Mouse (Mus musculus) T-cell, adult 2 months (primary cell): ENCODE measurements around the gene Golga5.
"Not testable (repeated sequence)": the region's sequence is repeated elsewhere in the genome, so short reads cannot be mapped to it uniquely, and the experiment has no call there.

ENCODE experiments used
- DNase-seq: peaks from one replicate; pipeline ENCODE4 v3.0.0; 2022; ENCODE audit warnings: low spot score

Gene Golga5

GRCm38 (mm10) chr12:102445436-102445835 lies 23.5 kb upstream of the Golga5 start:
- no peak for DNase-seq

GRCm38 (mm10) chr12:102450437-102450836 lies 18.5 kb upstream of the Golga5 start:
- no peak for DNase-seq

GRCm38 (mm10) chr12:102451126-102451851 lies 17.6 kb upstream of the Golga5 start:
- peak; percentile 24 for DNase-seq

- no peak for DNase-seq
Measured at GRCm38 (mm10) chr12:102453581-102453980, 15.4 kb upstream of the Golga5 start.

GRCm38 (mm10) chr12:102456467-102457193 lies 12.3 kb upstream of the Golga5 start:
- DNase-seq, result peak; percentile 40

- DNase-seq, result no peak
Measured at GRCm38 (mm10) chr12:102460014-102460413, 8.9 kb upstream of the Golga5 start.

GRCm38 (mm10) chr12:102461177-102461576 lies 7.8 kb upstream of the Golga5 start:
- DNase-seq, result peak; percentile 31

- DNase-seq, result no peak
Measured at GRCm38 (mm10) chr12:102464650-102465049, 4.3 kb upstream of the Golga5 start.

GRCm38 (mm10) chr12:102468136-102468535 lies 799 bp upstream of the Golga5 start:
- DNase-seq, result no peak

GRCm38 (mm10) chr12:102474411-102474810 lies 5.5 kb downstream of the Golga5 start:
- no peak for DNase-seq

GRCm38 (mm10) chr12:102480481-102480880 lies 11.5 kb downstream of the Golga5 start:
- DNase-seq, result no peak

- no peak for DNase-seq
Measured at GRCm38 (mm10) chr12:102484946-102485345, 16.0 kb downstream of the Golga5 start.

GRCm38 (mm10) chr12:102491911-102492310 lies 23.0 kb downstream of the Golga5 start:
- no peak for DNase-seq

GRCm38 (mm10) chr12:102495754-102496153 lies 26.8 kb downstream of the Golga5 start:
- DNase-seq, result not testable (repeated sequence)

GRCm38 (mm10) chr12:102497905-102498304 lies 29.0 kb downstream of the Golga5 start:
- DNase-seq, result no peak

- DNase-seq, result no peak
Measured at GRCm38 (mm10) chr12:102498726-102499125, 29.8 kb downstream of the Golga5 start.

- DNase-seq, result no peak
Measured at GRCm38 (mm10) chr12:102499210-102499609, 30.3 kb downstream of the Golga5 start.

- no peak for DNase-seq
Measured at GRCm38 (mm10) chr12:102499723-102500122, 30.8 kb downstream of the Golga5 start.

- DNase-seq, result no peak
Measured at GRCm38 (mm10) chr12:102501038-102501437, 32.1 kb downstream of the Golga5 start.

GRCm38 (mm10) chr12:102501848-102502595 lies 33.1 kb downstream of the Golga5 start:
- DNase-seq, result no peak

GRCm38 (mm10) chr12:102505131-102505713 lies 36.3 kb downstream of the Golga5 start:
- DNase-seq, result no peak

- no peak for DNase-seq
Measured at GRCm38 (mm10) chr12:102505949-102506348, 37.0 kb downstream of the Golga5 start.
